Comparison of ENCODE assay signal across 14 mouse cellular contexts in genomic region chr10:9696543-9697141, GRCm38 (mm10). TPM values are rescaled to one million over a fixed set of nuclear protein-coding genes. Genes with fewer than 3 reads are reported as not detected.
DNase-seq lines count a peak whose midpoint lies in the region; ATAC-seq lines count a peak whose summit lies in the region.
"Had no signal": no experiment of that assay in that cellular context is flagged by ENCODE, and none has a peak within 500 bp of the region (broad histone marks: within the 10 kb centered on the region; RNA-seq: fewer than 3 reads in every experiment).

No protein-coding gene starts in this region.

- no peaks in the 10 kb centered on the region for H3K9me3 ChIP-seq in intestine, embryonic 14.5 days (ENCODE audit: control insufficient read depth, low read length)
- no peaks in the 10 kb centered on the region for H3K9me3 ChIP-seq in intestine, embryonic 15.5 days
- H3K9me3 ChIP-seq in forebrain, embryonic 12.5 days: no peaks in the 10 kb centered on the region
- H3K9me3 ChIP-seq in neural tube, embryonic 15.5 days (replicated peaks): no peaks in the 10 kb centered on the region
- H3K9me3 ChIP-seq: heart, embryonic 13.5 days; limb, embryonic 13.5 days had no signal

- H3K36me3 ChIP-seq in intestine, embryonic 14.5 days (ENCODE audit: control insufficient read depth, insufficient read depth, low read length): no peaks in the 10 kb centered on the region
- H3K36me3 ChIP-seq in intestine, embryonic 15.5 days: no peaks in the 10 kb centered on the region
- H3K36me3 ChIP-seq in forebrain, embryonic 12.5 days (replicated peaks): no peaks in the 10 kb centered on the region
- no peaks in the 10 kb centered on the region for H3K36me3 ChIP-seq in neural tube, embryonic 15.5 days
- H3K36me3 ChIP-seq: heart, embryonic 13.5 days; limb, embryonic 13.5 days had no signal

- no peak overlapping the region for H3K4me2 ChIP-seq in intestine, embryonic 14.5 days (ENCODE audit: low read length)
- H3K4me2 ChIP-seq in intestine, embryonic 15.5 days (replicated peaks): no peak overlapping the region
- no peak overlapping the region for H3K4me2 ChIP-seq in forebrain, embryonic 12.5 days
- H3K4me2 ChIP-seq in neural tube, embryonic 15.5 days: no peak overlapping the region
- H3K4me2 ChIP-seq: heart, embryonic 13.5 days; limb, embryonic 13.5 days had no signal

- DNase-seq in intestine, embryonic 14.5 days (ENCODE audit: low spot score): peak; percentile 1
- DNase-seq in Muller cell, postnatal 12 days (ENCODE audit: inconsistent ontology term): peak; percentile 8
- no peak for DNase-seq in right cerebral cortex, postnatal 36 days (ENCODE audit: low spot score in 2 of 2)
- no peak for DNase-seq in lung, postnatal 14 days
- DNase-seq: adrenal gland, adult 2 months; cerebellum, adult 2 months; gastrocnemius, adult 2 months; heart, postnatal 4 days had no signal

- H3K4me3 ChIP-seq in intestine, embryonic 14.5 days (ENCODE audit: low read depth, low read length): no peak overlapping the region
- H3K4me3 ChIP-seq in intestine, embryonic 15.5 days (replicated peaks): no peak overlapping the region
- no peak overlapping the region for H3K4me3 ChIP-seq in forebrain, embryonic 12.5 days (replicated peaks)
- H3K4me3 ChIP-seq in neural tube, embryonic 15.5 days (replicated peaks): no peak overlapping the region
- H3K4me3 ChIP-seq: gastrocnemius, adult 2 months; heart, embryonic 13.5 days; limb, embryonic 13.5 days had no signal

- no peak overlapping the region for H3K27ac ChIP-seq in intestine, embryonic 14.5 days (ENCODE audit: low read depth)
- no peak overlapping the region for H3K27ac ChIP-seq in intestine, embryonic 15.5 days
- H3K27ac ChIP-seq in forebrain, embryonic 12.5 days: no peak overlapping the region
- no peak overlapping the region for H3K27ac ChIP-seq in neural tube, embryonic 15.5 days (replicated peaks)
- H3K27ac ChIP-seq: gastrocnemius, adult 2 months; heart, embryonic 13.5 days; limb, embryonic 13.5 days had no signal

- no peaks in the 10 kb centered on the region for H3K4me1 ChIP-seq in intestine, embryonic 14.5 days (replicated peaks; ENCODE audit: control insufficient read depth, insufficient read depth, low read length)
- H3K4me1 ChIP-seq in intestine, embryonic 15.5 days (replicated peaks): no peaks in the 10 kb centered on the region
- 0 out of 2 replicates have a peak, but pooled peaks cover 2% of the 10 kb centered on the region for H3K4me1 ChIP-seq in forebrain, embryonic 12.5 days
- H3K4me1 ChIP-seq in neural tube, embryonic 15.5 days: peaks cover 4% of the 10 kb centered on the region; the same call in 1 of the 2 replicates
- H3K4me1 ChIP-seq: limb, embryonic 13.5 days had no signal

- H3K9ac ChIP-seq in intestine, embryonic 14.5 days (ENCODE audit: low read length): no peak overlapping the region
- no peak overlapping the region for H3K9ac ChIP-seq in intestine, embryonic 15.5 days
- no peak overlapping the region for H3K9ac ChIP-seq in forebrain, embryonic 12.5 days
- H3K9ac ChIP-seq in neural tube, embryonic 15.5 days (replicated peaks): no peak overlapping the region
- H3K9ac ChIP-seq: heart, embryonic 13.5 days; limb, embryonic 13.5 days had no signal

- ATAC-seq in intestine, embryonic 14.5 days (replicated peaks; ENCODE audit: low FRiP score, low TSS enrichment, low read depth): no peak
- ATAC-seq in intestine, embryonic 15.5 days: no peak
- ATAC-seq in forebrain, embryonic 12.5 days (ENCODE audit: low FRiP score): peak; percentile 79; the same call in 1 of the 2 replicates
- peak; percentile 61 for ATAC-seq in neural tube, embryonic 15.5 days (ENCODE audit: low FRiP score)
- ATAC-seq: intestine, embryonic 16.5 days had no signal

- WGBS in intestine, embryonic 14.5 days: 53% methylated on average over 6 of the region's 6 CpGs
- WGBS in intestine, embryonic 15.5 days: 63% methylated on average over 6 of the region's 6 CpGs
- WGBS in forebrain, embryonic 12.5 days: 14% methylated on average over 6 of the region's 6 CpGs
- WGBS in neural tube, embryonic 15.5 days: 12% methylated on average over 6 of the region's 6 CpGs

- no peaks in the 10 kb centered on the region for H3K27me3 ChIP-seq in intestine, embryonic 14.5 days (replicated peaks; ENCODE audit: control insufficient read depth, insufficient read depth, low read length)
- no peaks in the 10 kb centered on the region for H3K27me3 ChIP-seq in intestine, embryonic 15.5 days (replicated peaks)
- H3K27me3 ChIP-seq in forebrain, embryonic 12.5 days: no peaks in the 10 kb centered on the region
- no peaks in the 10 kb centered on the region for H3K27me3 ChIP-seq in neural tube, embryonic 15.5 days (replicated peaks)
- H3K27me3 ChIP-seq: heart, embryonic 13.5 days; limb, embryonic 13.5 days had no signal

RNA-seq across cellular contexts. Expression of gene Samd5, which starts 21.6 kb away (rescaled TPM):
- 15.1 and 16.1 TPM in 2 replicates for polyA plus RNA-seq in intestine, embryonic 14.5 days (2014; fragmentation: Nextera tagmentation; extraction: Ambion mirVana)
- 7.1 and 7.6 TPM in 2 replicates for polyA plus RNA-seq in intestine, embryonic 15.5 days (2015; fragmentation: Nextera tagmentation; extraction: Ambion mirVana)
- 5.9 and 6.2 TPM in 2 replicates for polyA plus RNA-seq in forebrain, embryonic 12.5 days (2016; fragmentation: Nextera tagmentation; extraction: Ambion mirVana)
- 4.9 and 6.7 TPM in 2 replicates for polyA plus RNA-seq in neural tube, embryonic 15.5 days (2015; fragmentation: Nextera tagmentation; extraction: Ambion mirVana)

Comparison
In these comparisons a context has a peak if more than half of its experiments do, and no peak if none do; other contexts are left out.
1. ATAC-seq: peak in forebrain, embryonic 12.5 days (single experiment) and neural tube, embryonic 15.5 days (single experiment); none in intestine, embryonic 14.5 days (single experiment) and intestine, embryonic 15.5 days (single experiment).
2. DNase-seq: peak in intestine, embryonic 14.5 days (single experiment) and Muller cell, postnatal 12 days (single experiment); none in right cerebral cortex, postnatal 36 days (0 of 2) and lung, postnatal 14 days (single experiment).